Mouse (Mus musculus): ENCODE measurements around the gene Plekhm3.
"Not testable (repeated sequence)": the region's sequence is repeated elsewhere in the genome, so short reads cannot be mapped to it uniquely, and the experiment has no call there.

Gene Plekhm3

DNA sequence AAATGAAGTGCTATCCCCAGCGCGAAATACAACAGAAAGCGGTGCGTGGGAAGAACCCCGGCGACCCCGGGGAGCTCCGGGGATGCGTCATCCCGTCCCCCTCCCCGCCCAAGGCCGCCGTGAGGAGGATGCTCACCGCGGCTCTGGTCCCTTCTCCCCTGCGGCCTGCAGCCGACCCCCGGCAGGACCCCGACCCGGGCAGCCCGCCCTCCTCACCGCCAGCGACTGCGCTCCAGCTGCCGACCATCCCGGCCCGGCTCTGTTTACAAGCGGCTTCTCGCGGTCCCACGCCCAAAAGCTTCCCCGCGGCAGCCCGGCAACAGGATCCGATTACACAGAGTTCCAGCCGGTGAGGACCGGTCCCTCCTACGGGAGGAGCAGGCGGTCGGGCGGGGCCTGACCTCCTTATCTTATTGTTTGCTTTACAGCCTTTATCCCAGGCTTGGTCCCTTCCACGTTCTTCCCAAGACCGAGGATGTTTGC, at the start of gene Plekhm3:
TSS of gene Plekhm3 (minus strand) at position 346 of the 483 bp plus-strand sequence.
- peak; percentile 88 for DNase-seq (ENCODE audit: low spot score)

DNA sequence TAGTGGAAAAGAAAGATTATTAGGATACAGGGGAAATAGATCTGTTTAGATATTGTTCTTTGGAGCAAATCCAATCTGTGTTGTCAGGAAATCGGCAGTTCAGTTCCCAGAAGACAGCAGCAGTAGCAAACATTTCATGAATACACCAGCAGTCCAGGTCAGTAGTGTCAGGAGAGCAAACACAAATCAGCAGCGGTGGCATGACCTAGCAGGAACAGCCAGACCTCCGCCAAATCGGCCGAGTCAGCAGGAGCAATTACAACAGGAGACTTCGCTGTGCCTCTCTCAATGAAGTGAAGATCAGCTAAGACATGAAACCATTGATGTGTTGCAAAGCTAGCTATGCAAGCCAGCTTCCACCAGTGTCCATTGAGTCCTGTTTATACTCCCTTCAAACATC, 49.0 kb upstream of the Plekhm3 start:
- DNase-seq (ENCODE audit: low spot score): no peak

DNA sequence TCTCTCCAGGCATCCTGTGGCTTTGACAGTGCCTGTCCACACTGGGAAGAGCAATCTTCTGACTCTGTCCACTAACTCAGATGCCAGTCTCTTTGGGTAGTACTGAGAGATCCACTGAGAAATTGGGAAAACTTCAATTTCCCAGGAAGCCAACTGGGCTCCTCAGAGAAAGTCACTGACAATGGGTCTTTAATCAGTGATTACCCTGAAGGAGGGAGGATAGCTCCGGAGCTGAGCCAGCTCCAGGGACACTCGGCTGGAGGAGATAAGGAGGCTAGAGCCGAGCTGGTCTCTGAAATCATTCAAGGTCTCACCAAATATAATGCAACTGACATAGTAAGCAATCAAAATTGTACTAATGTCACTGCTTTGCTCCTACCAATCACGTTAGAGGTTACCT, 47.9 kb upstream of the Plekhm3 start:
- no peak for DNase-seq (ENCODE audit: low spot score)

DNA sequence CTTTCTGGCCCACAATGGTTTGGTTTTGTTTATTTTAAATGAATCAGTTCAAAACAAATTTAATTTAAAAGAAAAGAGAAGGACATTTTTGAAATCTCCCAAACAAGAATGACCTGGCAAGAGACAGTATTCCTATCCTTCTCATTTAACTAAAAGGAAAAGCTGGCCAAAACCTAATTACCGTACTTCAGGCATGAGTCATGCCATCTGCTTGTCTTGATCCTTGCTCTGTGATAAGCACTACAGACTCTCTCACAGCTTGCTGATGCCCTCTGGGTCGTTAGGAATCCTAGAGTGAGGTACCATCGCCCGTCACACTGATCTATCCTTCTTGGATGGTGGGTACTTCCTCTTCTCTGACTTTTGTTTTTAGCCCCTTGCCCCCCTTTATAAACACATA, 36.6 kb upstream of the Plekhm3 start:
- no peak for DNase-seq (ENCODE audit: low spot score)

DNA sequence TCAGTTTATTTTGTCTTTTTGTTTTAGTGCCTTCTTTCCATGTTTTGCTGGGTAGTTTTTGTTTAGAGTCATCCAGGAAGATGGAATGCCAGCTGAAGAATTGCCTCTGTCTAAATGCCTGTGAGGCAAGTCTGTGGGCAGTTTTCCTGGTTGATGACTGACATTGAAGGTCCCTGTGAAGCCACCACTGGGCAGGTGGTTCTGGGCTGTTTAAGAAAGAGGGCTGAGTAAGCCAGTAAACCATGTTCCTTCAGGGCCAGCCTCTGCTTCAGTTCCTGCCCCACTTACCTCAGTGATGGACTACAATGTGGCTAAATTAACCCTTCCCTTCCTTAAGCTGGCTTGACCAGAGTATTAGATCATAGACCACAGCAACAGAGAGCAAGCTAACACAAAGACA, 31.6 kb upstream of the Plekhm3 start:
- DNase-seq (ENCODE audit: low spot score): no peak

DNA sequence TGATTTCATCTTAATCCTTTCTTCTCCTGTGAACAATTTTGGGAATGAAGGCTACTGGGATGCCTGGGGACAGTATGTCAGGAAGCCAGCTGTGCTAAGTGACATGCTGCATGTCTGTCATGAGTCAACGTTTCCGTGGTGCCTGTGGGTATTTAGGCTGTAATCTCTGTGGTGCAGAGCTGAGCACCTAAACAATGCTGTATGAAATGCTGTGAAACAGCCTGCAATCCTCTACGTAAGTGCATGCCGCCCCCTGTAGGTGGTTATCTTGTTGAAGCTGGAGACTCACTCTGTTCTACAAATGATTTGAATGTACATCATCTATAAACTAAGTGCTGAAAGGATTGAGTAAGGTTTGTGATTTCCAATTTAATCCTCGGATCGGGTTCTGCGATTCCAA, 29.5 kb upstream of the Plekhm3 start:
- no peak for DNase-seq (ENCODE audit: low spot score)

DNA sequence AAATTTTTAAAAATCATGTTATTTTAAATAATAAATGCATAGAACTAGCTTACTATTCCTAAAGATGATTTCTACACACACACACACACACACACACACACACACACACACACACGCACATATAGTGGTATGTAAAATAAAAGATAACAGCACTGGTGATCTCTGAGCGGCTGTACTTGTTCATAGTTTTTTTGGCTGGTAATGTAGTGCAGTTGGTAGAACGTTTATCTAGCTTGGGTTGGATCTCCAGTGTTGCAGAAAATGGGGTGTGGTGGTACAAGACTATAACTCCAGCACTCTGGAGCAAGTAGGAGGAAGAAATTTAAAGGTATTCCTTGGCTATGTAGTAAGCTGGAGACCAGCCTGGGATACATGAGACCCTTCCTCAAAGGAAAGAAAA, 26.6 kb upstream of the Plekhm3 start:
- DNase-seq (ENCODE audit: low spot score): no peak

DNA sequence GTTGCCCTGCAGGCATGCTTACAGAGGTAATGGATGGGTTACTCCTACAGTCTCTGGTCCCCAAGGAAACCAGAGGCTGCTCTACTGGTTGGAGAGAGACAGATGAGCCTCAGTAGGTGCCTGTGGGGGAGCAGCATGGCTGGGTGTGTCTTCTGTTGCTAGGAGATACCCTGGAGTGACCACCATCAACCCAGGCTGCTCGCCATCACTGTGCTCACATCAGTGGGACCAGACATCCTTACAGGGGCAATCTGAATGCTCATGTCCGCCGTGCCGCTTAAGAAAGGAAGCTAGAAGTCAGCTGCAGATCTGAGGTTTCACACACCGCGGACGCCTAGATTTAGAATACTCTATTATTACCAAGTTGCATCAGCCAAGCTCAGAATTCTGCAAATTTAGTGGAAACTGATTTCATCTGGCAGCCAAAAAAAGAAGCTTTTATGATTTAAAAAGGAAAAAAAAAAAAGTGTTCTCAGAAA, 21.7 kb upstream of the Plekhm3 start:
- DNase-seq (ENCODE audit: low spot score): no peak

DNA sequence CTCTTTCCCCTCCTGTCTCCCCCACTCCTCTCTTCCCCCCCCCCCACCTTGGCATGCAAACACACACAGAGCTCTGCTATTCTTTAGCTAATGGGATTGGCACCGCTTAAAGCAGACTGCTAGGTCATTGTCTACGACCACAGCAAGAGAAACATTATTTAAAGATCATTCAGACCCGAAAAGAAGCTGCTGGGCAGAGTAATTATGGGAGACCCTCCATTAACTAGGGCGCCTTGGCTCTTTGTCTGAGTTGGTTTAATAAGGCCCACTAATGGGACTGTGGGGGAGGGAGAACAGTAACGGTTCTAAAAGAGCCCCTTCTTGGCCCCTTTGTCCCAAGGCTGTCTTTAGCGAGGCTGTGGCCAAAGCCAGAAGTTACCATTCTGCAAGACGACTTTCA, 18.7 kb upstream of the Plekhm3 start:
- DNase-seq (ENCODE audit: low spot score): no peak

DNA sequence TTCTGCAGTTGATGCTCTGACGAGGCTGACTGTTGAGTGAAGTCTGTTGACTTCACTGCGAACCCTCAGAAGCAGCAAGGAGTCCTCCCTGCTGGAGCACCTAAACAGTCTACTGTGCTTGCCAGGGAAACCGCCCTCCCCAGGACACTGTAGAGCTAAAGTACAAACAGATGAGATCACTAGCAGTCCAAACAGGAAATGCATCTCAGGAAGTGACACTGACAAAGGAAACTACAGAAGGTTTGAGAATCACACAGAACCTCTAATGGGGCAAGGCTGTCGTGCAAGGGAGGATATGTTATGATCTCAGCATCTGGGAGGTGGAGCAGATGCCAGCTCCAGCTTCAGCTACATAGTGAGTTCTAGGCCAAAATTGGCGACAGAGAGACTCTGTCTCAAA, 14.1 kb upstream of the Plekhm3 start:
- DNase-seq (ENCODE audit: low spot score): no peak

DNA sequence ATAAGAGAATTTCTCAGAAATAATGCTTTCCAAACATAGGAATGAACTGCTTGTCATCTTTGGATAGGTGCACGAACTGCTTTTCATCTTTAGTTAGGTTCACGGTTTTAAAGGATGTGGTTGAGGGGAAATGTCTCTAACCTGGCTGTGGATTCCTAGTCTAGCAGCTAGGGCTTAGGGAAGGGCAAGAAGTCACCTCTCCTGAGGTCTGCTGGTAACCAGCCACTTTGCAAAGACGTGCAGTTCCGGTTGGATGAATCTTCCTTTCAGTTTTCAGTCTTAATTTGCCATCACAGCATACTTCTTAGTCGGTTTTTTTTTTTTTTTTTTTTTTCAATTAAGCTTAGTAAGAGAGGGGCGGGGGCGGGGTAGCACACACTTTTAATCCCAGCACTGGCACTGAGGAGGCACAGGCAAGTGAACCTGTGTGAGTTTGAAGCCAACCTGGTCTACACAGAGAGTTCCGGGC, 431 bp upstream of the Plekhm3 start:
- DNase-seq (ENCODE audit: low spot score): no peak

DNA sequence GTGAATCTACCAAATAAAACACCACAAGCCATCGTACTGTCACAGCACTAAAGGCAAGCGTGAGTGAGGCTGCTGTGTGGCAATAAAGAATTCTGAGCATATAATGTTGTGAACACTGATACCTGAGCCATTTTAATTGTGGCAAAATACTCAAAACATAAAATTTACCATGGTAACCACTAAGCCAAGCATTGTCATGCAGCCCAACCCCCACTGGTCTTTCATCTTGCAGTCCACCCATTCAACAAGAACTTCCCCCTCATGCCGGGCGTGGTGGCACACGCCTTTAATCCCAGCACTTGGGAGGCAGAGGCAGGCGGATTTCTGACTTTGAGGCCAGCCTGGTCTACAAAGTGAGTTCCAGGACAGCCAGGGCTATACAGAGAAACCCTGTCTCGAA, 1.8 kb downstream of the Plekhm3 start:
- not testable (repeated sequence) for DNase-seq (ENCODE audit: low spot score)

DNA sequence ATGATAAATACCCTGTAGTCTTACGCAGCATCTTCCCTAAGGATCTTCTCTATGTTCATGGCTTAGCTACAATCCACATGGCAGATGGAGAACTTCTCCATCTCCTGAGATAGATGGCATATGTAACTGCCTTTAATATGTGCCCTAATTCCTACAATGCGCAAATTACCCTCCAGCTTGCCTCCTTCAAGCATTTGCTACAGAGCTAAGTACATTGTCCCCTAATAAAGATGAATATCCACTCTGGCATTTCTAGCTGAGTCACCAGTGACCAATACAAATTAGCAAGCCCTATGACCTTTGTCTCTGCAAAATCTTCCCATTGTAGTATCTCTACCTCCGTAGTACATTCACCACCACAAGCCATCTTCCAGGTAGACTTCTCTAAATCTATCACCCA, 6.4 kb downstream of the Plekhm3 start:
- no peak for DNase-seq (ENCODE audit: low spot score)

DNA sequence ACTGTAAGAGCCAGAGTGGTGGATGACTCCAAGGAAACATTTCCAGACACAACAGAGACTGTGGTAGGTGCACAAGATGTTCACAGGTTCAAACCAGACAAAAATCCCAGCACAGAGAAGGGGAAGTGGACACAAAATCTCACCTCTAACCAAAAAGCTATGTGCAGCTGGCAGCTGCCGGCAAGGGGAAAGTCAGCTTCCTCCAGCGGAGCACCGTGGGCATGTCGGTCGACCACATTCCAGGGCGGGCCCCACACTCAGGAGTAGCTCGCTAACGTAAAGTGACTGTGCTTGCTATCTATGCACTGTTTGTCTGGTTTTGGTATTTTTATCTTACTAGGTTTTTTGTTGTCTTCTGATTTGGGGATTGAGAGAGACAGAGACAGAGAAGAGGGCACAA, 7.2 kb downstream of the Plekhm3 start:
- DNase-seq (ENCODE audit: low spot score): no peak

DNA sequence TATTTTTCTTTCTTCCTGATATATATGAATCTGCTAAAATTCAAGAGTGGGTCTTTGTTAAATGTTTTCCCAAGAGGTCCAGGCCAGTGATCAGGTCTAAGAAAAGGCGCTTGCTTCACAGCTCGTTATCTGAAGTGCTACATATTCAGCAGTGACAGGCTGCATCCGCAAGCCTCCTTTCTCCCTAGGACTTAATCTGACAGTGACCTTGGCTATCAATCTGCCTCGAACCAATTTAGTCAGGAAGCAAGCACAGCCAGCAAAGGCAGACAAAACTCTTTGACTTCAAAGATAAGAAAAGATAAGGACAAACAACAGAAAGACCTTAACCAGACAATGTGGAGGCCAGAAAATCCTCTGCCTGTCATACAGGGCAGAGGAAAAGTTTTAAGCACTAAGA, 10.5 kb downstream of the Plekhm3 start:
- DNase-seq (ENCODE audit: low spot score): no peak

DNA sequence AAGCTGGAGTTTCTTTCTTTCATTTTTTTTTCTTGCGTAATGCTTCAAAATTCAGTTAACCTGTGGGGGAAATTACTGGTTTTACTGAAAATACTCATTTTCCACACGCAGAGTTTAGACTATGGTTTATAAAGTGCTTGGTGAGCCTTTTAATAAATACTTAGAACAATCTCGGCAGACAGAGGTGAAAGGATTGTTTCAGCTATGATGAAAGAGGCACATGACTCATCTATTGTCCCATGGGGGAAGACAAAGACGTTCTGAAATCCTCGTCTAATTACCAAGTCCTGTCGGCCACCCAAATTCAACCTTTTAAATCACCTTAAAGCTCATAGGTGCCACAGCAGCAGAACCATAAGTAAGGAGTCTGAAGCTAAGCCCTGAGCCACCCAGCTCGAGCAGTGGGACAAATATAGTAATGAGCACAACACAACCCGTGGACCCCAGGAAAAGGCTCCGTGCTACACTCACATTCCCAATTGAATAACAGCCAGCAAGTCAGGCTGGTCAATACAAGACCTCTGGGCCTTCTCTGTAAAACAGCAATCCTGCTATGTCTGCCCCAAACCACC, 11.3 kb downstream of the Plekhm3 start:
- DNase-seq (ENCODE audit: low spot score): no peak

DNA sequence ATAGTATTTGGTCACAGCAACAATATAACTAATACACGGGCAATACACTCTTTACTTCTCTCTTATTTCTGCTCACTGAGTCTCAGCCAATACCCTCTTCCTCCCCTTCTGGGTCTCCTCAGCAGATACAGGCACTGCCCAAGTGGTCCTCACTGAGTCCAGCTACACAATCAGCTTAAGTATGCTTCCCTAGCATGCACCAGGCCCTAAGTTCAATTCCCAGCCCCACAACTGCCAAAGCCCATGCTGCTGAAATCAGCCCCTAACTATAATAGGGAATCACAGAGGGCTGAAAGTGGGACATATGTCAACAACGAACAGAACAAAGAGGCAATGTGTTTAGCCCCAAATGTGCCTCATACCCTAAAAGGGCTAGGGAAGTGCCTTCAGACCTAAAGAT, 11.9 kb downstream of the Plekhm3 start:
- no peak for DNase-seq (ENCODE audit: low spot score)

DNA sequence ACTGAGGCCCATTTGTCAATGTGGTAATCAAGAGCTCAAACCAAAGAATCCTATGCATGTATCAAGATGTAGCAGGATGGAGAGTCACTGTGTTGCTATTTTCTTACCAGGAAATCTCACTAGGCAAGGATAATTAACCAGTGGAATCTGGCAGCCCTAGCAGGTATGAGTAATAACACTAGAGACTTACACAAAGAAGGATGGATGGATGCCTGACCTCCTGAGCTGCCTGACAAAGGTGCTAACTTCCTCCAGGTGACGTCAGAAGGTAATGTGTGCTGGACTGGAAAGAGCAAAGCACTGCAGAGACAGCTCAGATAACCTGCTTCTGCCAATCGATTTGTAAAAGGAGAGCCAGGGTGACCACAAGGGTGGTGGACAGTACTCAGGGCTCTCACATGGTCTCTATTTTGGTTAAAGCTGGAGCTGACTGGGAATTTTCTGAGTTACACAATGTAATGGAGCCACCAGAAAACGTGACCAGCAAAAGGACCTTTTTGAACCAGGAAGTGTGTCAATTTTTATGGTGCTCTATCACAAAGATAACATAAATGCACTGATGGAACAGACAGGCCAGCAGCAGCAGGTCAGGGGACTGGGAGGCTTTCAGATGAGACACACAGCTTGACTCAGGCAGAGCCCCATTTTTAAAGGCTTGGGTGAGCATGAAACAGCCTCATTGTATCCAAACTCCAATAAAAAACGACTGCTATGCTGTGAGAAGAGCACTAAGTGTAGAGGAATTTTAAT, 14.4 kb downstream of the Plekhm3 start:
- no peak for DNase-seq (ENCODE audit: low spot score)

DNA sequence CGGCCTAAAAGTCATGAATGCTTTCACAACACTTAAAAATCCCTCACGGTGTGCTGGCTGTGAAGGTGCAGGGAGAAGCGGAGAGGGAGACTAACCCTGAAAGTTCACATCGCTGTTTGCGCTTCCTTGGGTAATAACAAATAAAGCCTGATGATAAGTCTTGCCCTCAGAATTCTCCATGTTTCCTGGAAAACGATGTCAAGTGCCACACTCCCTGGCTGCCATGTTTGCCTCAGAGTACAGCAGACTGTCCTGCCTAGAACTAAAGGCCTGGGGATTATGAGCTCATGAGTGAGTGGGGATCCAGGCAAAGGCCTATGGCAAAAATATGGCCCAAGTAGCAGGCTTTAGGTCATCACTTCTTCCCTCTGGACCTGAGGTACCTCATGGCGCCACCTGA, 17.7 kb downstream of the Plekhm3 start:
- no peak for DNase-seq (ENCODE audit: low spot score)

DNA sequence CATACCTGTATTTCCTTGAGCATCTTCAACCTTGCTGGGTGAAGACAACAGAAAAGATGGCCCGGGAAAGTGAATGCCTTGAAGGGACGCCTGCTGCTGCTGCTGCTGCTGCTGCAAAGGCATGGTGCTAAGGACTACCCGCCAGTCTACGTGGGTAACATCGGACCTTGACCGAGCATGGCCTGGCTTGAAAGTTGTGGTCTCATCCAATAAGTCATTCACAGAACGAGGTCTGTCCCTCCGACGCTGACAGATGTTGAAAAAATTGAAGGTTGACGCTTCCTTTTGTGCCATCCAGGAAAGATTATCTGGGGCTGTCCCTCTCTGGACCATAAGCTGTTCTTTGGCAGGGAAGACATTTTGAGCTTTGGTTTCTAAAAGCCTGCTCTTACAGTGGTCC, 18.9 kb downstream of the Plekhm3 start:
- DNase-seq (ENCODE audit: low spot score): no peak

DNA sequence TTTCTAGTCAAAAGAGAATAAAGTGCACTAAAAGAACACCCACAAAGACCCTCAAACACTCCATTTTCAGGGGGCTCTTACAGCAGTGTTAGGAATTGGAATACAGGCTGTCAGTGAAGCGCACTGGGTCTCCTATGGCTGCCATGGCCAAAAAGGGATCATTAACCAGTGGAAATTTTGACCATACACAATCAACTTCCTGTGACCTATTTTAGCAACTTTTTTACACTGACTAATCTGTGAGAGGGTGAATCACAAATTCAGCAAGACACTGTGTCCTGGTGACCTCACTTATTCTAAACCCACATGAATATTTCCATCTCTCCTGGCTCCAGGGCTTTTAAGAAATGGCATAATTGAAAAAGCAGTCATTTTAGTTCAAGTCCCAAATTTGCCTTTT, 23.7 kb downstream of the Plekhm3 start:
- no peak for DNase-seq (ENCODE audit: low spot score)

DNA sequence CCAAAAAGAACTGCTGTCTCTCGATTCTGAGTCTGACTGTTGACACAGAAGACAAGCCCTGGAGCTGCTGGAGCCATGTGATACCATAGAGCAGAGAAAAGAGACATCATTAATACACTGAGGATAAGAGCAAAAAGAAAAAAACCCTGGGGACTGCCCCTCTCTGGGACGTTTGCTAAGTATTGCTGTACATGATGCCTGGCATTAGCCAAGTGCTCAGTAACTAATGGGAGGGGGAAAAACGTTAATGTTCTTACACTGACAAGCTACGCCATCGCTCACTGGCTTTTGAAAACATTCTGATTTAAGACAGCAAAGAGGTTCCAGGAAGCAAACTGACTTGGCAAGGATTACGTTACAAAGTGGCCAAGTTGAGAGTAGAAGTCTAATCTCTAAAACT, 26.5 kb downstream of the Plekhm3 start:
- no peak for DNase-seq (ENCODE audit: low spot score)

DNA sequence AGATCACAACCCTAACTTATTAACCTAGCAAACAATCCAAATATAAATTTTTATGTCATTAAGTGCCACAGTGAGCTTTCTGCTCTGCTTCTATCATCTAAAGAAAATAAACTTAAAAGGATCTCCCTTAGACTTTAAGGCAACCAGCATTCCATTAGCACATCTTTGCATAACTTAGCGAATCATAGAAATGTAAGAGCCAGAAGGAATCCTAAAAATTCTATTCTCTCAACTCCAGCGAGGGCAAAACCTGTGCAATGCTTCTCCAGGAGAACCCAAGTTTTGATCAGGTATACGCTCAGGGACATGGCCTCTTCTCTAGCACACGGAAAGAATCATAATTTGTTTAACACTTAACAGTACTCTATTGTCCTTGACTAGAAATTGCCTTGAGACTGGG, 27.0 kb downstream of the Plekhm3 start:
- DNase-seq (ENCODE audit: low spot score): no peak

DNA sequence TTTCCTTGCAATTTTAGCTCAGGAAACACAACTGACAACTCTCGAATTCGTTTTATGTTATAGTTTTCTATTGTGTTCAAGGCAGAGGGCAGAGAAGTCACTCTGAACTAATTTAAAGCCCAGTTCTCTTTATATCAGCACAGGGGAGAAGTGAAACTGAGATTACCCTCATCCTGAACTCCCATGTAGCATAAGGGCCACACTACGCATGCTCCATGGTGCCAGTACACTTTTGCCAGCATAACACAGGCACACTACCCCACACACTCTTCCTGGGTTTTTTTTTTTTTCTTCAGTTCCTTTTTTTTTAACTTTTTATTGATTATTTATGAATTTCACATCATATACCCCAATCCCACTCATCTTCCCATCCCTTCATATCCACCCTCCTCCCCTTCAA, 28.1 kb downstream of the Plekhm3 start:
- DNase-seq (ENCODE audit: low spot score): no peak

All from testis, postnatal 14 days (tissue).